Mouse (Mus musculus): ENCODE results near the gene Kctd14.

GRCm38 (mm10) chr7:97454795-97455194 lies 3.7 kb downstream of the Kctd14 start:
- TF ChIP-seq POLR2A (IDR thresholded peaks at IDR 0.05; ENCODE audit: low read depth, low read length), result no peak
- TF ChIP-seq CTCF (IDR thresholded peaks at IDR 0.05; ENCODE audit: borderline replicate concordance, insufficient read depth, low read length), result no peak

All from embryonic fibroblast, embryonic 13.5 days (primary cell).